Mouse (Mus musculus): ENCODE measurements around the gene St3gal6. TPM values are rescaled to one million over a fixed set of nuclear protein-coding genes. Genes with fewer than 3 reads are reported as not detected.

The St3gal6 gene
- polyA plus RNA-seq, 1 experiment from 2014 or later = 43.5 TPM

DNA sequence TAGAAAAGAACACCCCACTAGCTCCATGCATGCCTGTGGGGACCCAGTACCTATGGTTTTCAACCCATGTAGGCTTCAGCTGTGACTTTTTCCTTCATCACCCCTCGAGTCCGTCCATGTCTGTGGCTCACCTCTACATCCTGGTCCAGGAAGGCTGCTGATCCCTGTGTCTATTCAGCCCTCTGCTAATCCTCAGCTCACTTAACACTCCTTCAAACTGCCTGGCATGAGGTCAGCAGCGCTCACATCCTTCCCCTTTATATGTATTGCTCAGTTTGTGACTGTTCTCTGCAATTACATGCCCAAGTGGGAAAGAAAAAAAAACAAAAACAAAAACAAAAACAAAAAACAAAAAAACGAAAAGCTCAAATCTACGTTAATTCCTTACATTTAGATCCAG, 24.4 kb downstream of the St3gal6 start:
- DNase-seq = no peak
- peaks cover 81% of the 10 kb centered on the region for H3K4me1 ChIP-seq (replicated peaks)
- H3K4me3 ChIP-seq (replicated peaks) = no peak overlapping the region
- ATAC-seq (ENCODE audit: low read depth) = no peak
- H3K9ac ChIP-seq = peak overlapping the region; percentile 57
- H3K27me3 ChIP-seq = no peaks in the 10 kb centered on the region
- peaks cover 22% of the 10 kb centered on the region for H3K36me3 ChIP-seq
- peak overlapping the region; percentile 98 for H3K27ac ChIP-seq
- 69% methylated on average over 5 of the region's 5 CpGs for WGBS (ENCODE audit: insufficient replicate concordance)
- no peaks in the 10 kb centered on the region for H3K9me3 ChIP-seq (replicated peaks)
- H3K4me2 ChIP-seq = no peak overlapping the region

DNA sequence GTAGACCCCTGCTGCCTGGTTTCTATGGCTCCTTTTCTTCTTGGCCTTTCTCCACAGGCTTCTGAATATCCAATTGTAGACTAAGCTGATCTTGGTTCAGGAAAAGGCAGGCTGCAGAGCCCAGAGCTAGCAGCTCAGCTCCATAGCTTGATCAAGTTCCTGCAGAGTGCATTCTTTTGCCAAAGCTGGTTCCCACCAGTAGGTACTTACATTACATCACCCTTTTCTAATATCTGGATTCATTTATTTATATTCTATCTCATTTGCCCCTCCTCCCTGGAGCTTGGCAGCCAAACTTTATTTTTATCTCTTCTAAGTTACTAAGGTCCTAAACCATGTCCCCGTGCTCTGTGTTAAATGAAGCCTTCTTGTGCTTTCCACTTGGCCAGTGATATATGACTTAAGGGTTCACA, 24.9 kb downstream of the St3gal6 start:
- peak overlapping the region; percentile 57 for H3K9ac ChIP-seq
- DNase-seq = no peak
- no peaks in the 10 kb centered on the region for H3K27me3 ChIP-seq

DNA sequence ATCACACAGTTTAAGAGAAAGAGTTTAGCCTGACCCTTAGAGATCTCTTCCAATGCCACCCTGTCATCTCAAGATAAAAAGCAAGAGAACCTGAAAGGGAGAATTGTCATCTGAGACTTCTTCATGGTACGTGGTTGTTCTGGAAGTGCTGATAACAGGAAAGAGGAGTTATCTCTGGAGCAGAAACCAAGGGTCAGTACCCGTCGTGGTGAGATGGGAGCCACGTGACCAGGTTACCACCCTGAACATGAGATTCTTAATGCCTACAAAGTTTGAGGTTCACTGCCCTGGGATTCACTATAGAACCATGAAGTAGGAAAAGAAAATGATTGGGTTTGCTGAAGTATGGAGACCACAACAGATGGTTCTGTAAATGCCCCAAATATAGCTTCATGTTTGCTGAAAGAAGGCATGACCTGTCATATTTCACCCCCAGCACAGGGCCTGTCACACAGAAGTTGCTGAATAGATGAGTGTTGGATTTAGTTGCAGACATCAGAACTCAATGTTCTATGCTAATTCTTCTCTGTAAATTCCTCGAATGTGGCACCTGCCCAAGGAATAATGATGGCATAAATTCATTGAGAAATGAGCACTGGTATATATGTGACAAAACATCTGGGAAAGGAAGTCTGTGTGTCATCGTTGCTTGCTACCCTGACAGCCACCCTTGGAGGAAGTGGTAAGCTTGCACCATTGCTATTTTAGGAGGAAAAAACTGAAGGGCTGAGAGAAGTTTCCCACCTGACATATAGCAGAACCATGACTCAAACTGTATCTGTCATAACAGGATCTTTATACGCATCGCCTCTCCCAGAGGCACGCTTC, 25.9 kb downstream of the St3gal6 start:
- DNase-seq (peak; percentile 82), ATAC-seq (ENCODE audit: low read depth) (peak; percentile 93)
- H3K9me3 ChIP-seq (replicated peaks) = no peaks in the 10 kb centered on the region
- peak overlapping the region; percentile 18; the same call in 1 of the 2 replicates for H3K4me3 ChIP-seq (replicated peaks)
- WGBS (ENCODE audit: insufficient replicate concordance) = 19% methylated on average over 9 of the region's 9 CpGs
- peak overlapping the region; percentile 58 for H3K4me2 ChIP-seq
- H3K27me3 ChIP-seq = no peaks in the 10 kb centered on the region
- H3K9ac ChIP-seq = peak overlapping the region; percentile 66
- H3K36me3 ChIP-seq = peaks cover 22% of the 10 kb centered on the region
- H3K27ac ChIP-seq = peak overlapping the region; percentile 98
- H3K4me1 ChIP-seq (replicated peaks) = peaks cover 79% of the 10 kb centered on the region

More for the DNA sequence above, 24.9 kb downstream of the St3gal6 start:
- no peak overlapping the region for H3K4me3 ChIP-seq (replicated peaks)
- WGBS (ENCODE audit: insufficient replicate concordance) = 15% methylated on average over 1 of the region's 1 CpGs
- no peaks in the 10 kb centered on the region for H3K9me3 ChIP-seq (replicated peaks)
- H3K4me2 ChIP-seq = no peak overlapping the region
- peaks cover 84% of the 10 kb centered on the region for H3K4me1 ChIP-seq (replicated peaks)
- H3K27ac ChIP-seq = peak overlapping the region; percentile 98
- no peak for ATAC-seq (ENCODE audit: low read depth)
- H3K36me3 ChIP-seq = peaks cover 22% of the 10 kb centered on the region

DNA sequence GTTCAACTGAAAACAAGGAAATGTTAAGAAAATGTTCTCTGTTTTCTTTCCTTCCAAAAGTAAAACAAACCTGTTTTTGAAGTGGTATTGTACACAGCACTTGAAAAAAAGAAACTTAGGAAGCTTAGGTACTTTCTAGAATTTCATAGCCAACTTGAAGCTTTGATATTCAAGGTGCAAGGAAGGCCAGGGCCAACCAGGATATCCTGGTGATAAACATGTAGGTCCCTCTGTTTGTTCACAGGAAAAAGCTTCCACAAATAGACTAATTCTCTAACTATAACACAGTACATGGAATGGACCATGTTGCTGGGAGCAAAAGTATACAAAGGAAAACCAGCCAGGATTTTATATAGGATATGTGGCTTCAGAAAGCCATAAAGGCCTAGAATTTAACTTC, 27.3 kb downstream of the St3gal6 start:
- Histone ChIP-seq H3K4me3 (replicated peaks) (no peak overlapping the region), H3K27ac (peak overlapping the region; percentile 98), H3K9ac (peak overlapping the region; percentile 66), H3K36me3 (peaks cover 32% of the 10 kb centered on the region), H3K4me1 (replicated peaks) (peaks cover 66% of the 10 kb centered on the region), H3K27me3 (no peaks in the 10 kb centered on the region), H3K4me2 (peak overlapping the region; percentile 58), H3K9me3 (replicated peaks) (no peaks in the 10 kb centered on the region)
- no peak for DNase-seq
- no peak for ATAC-seq (ENCODE audit: low read depth)

DNA sequence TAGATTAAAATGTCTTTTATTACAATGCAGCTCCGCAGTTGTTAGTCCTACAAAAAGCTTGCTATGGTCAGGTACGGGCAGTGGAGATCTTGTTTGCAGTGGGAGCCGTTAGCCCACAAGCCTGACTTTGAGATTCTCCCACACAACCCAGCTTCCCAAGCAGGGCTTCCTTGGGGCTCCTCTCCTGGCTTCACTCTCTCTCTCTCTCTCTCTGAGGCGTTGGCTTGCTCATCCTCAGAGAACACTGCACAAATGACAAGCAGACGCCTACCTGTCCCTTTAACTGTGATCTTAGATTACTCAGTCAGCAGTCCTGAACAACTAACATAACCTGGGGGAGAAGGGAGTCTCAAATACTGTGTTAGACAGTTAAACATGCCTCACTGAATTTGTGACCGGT, 36.2 kb downstream of the St3gal6 start:
- Histone ChIP-seq H3K4me2 (no peak overlapping the region), H3K4me1 (replicated peaks) (0 out of 2 replicates have a peak, but pooled peaks cover 3% of the 10 kb centered on the region), H3K4me3 (replicated peaks) (no peak overlapping the region), H3K27ac (no peak overlapping the region), H3K27me3 (no peaks in the 10 kb centered on the region), H3K36me3 (peaks cover 81% of the 10 kb centered on the region), H3K9me3 (replicated peaks) (no peaks in the 10 kb centered on the region), H3K9ac (no peak overlapping the region)
- DNase-seq (no peak), ATAC-seq (ENCODE audit: low read depth) (no peak)
- WGBS (ENCODE audit: insufficient replicate concordance) = 78% methylated on average over 6 of the region's 6 CpGs

DNA sequence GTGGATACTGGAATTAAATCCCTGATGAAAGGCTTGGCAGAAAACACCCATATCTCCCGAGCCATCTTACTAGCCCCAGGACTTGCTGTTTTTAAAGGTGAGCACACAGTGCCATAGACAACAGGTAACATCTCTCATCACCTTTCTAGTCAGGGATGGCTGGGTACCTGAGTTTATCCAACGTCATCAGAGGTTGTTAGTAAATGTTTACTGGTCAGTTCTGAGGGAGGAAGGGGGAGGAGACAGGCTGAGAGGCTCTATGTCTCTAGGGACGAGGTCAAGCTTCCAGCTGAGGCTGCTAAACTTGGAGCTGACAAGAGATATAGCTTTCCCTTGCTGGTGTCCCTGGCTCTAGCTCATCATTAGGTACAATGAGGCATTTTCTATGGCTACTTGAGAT, 41.7 kb downstream of the St3gal6 start:
- no peaks in the 10 kb centered on the region for H3K27me3 ChIP-seq
- no peak overlapping the region for H3K4me2 ChIP-seq
- no peak overlapping the region for H3K9ac ChIP-seq
- DNase-seq (no peak), ATAC-seq (ENCODE audit: low read depth) (no peak)
- 51% methylated on average over 3 of the region's 3 CpGs for WGBS (ENCODE audit: insufficient replicate concordance)
- 0 out of 2 replicates have a peak, but pooled peaks cover 18% of the 10 kb centered on the region for H3K4me1 ChIP-seq (replicated peaks)
- H3K9me3 ChIP-seq (replicated peaks) = no peaks in the 10 kb centered on the region; the same call in 1 of the 2 replicates
- peaks cover 84% of the 10 kb centered on the region for H3K36me3 ChIP-seq
- H3K27ac ChIP-seq = no peak overlapping the region
- no peak overlapping the region for H3K4me3 ChIP-seq (replicated peaks)

DNA sequence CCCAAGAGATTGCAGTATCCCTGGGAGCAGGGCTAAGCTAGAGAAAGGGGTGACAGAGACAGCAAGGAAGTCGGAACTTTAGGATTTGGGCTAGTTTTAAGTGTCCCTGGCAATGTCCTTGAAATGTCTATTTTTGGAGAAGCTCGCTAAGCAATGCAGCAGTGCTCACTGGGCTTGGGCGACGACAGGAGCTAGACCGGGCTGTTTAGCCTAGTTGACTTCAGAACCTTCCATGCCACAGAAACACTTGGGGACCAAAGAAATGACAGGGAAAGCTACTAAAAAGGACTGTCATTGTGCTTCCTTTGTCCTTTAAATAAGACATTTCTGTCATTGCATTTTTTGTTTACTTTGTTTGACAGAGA, 42.2 kb downstream of the St3gal6 start:
- Histone ChIP-seq H3K4me1 (replicated peaks) (0 out of 2 replicates have a peak, but pooled peaks cover 18% of the 10 kb centered on the region), H3K9me3 (replicated peaks) (no peaks in the 10 kb centered on the region; the same call in 1 of the 2 replicates), H3K36me3 (peaks cover 80% of the 10 kb centered on the region), H3K4me3 (replicated peaks) (no peak overlapping the region), H3K27ac (no peak overlapping the region), H3K4me2 (no peak overlapping the region), H3K9ac (no peak overlapping the region), H3K27me3 (no peaks in the 10 kb centered on the region)
- ATAC-seq (ENCODE audit: low read depth) = no peak
- 66% methylated on average over 5 of the region's 5 CpGs for WGBS (ENCODE audit: insufficient replicate concordance)
- DNase-seq = no peak

DNA sequence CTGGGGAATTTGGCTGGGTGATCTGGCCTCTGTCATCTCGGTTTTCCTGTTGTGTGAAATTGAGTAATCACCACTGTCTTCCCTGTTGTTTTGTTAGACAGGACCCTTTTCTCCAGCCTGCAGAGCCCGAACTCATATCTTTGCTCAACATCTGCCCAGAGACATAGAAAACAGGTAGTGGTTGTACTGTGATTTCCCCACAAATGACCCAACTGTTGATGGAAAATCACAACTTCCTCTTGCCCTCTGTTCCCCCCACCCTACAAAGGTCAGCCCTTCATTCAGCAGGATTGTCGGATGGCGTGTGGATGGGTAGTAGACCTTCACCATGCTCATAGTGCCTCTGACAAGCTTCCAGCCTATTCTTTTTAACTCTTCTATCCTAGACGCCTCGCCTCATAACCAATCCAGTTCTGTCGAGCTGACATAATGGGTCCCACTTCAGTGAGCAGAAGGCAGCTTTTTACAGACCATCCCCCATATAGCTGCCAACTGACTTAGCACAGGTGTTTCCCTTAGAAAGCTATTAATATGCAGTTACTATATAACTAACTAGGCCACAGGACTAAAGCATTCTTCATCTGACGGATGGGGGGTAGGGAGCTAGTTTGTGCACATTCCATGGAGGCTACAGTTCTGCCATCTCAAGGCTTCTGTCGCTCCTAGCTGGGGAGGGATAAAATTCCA, 42.7 kb downstream of the St3gal6 start:
- Histone ChIP-seq H3K9ac (no peak overlapping the region), H3K4me3 (replicated peaks) (no peak overlapping the region), H3K9me3 (replicated peaks) (no peaks in the 10 kb centered on the region; the same call in 1 of the 2 replicates), H3K36me3 (peaks cover 78% of the 10 kb centered on the region), H3K4me1 (replicated peaks) (peaks cover 21% of the 10 kb centered on the region; the same call in 1 of the 2 replicates), H3K27me3 (no peaks in the 10 kb centered on the region), H3K4me2 (no peak overlapping the region), H3K27ac (no peak overlapping the region)
- no peak for DNase-seq
- ATAC-seq (ENCODE audit: low read depth) = no peak; the same call in 1 of the 2 replicates
- 57% methylated on average over 9 of the region's 9 CpGs for WGBS (ENCODE audit: insufficient replicate concordance)

DNA sequence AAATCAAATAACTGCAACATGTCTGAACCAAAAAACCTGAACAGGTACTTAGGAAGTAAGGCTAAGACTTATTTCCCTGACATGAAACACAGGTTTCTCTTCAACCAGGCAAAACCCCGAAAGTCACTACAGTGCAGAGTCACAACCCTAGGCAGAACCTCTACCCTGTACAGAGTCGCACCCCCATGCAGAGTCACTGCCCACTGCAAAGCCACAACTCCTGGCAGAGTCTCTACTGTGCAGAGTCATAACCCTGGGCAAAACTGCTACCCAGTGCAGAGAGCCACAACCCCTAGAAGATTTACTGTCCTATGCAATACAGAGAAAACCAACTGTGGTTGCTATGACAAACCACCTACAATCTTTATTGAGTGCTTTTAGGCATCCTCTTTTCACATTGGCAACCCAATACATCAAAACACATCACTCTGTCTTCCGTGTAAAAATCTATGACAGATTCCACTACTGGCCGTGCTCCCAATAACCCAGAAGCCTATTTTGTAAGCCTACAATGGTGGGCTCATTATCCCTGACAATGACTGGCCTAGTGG, 44.1 kb downstream of the St3gal6 start:
- Histone ChIP-seq H3K9ac (no peak overlapping the region), H3K4me2 (no peak overlapping the region), H3K27me3 (no peaks in the 10 kb centered on the region), H3K4me1 (replicated peaks) (peaks cover 32% of the 10 kb centered on the region; the same call in 1 of the 2 replicates), H3K27ac (no peak overlapping the region), H3K36me3 (peaks cover 82% of the 10 kb centered on the region), H3K9me3 (replicated peaks) (no peaks in the 10 kb centered on the region; the same call in 1 of the 2 replicates), H3K4me3 (replicated peaks) (no peak overlapping the region)
- ATAC-seq (ENCODE audit: low read depth) (peak; percentile 39; the same call in 1 of the 2 replicates), DNase-seq (no peak)
- WGBS (ENCODE audit: insufficient replicate concordance) = 77% methylated on average over 4 of the region's 4 CpGs

DNA sequence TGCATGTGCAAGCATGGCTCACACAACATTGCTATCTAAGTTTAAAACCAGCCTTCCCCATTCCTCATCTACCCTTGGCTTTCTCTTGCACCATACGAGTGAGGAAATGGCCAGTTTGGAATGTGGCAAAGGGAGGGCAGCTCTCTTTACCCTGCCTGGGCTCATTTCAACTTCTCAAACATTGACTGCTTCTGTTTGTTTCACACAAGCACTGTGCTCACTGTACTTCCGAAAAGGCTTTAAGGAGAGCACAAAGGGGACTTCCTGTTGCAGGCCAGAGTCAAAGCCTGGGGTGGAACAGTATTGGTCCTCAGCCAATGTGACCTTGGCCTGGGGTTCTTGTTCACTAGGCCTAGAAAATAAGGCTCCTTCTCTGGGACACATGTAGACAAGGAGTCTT, 47.7 kb downstream of the St3gal6 start:
- Histone ChIP-seq H3K4me3 (replicated peaks) (no peak overlapping the region), H3K4me2 (no peak overlapping the region), H3K9ac (no peak overlapping the region), H3K27ac (peak overlapping the region; percentile 67), H3K4me1 (replicated peaks) (peaks cover 30% of the 10 kb centered on the region), H3K9me3 (replicated peaks) (no peaks in the 10 kb centered on the region; the same call in 1 of the 2 replicates), H3K27me3 (no peaks in the 10 kb centered on the region), H3K36me3 (peaks cover 85% of the 10 kb centered on the region)
- ATAC-seq (ENCODE audit: low read depth) (peak; percentile 35; the same call in 1 of the 2 replicates), DNase-seq (no peak)
- 66% methylated on average over 2 of the region's 2 CpGs for WGBS (ENCODE audit: insufficient replicate concordance)

DNA sequence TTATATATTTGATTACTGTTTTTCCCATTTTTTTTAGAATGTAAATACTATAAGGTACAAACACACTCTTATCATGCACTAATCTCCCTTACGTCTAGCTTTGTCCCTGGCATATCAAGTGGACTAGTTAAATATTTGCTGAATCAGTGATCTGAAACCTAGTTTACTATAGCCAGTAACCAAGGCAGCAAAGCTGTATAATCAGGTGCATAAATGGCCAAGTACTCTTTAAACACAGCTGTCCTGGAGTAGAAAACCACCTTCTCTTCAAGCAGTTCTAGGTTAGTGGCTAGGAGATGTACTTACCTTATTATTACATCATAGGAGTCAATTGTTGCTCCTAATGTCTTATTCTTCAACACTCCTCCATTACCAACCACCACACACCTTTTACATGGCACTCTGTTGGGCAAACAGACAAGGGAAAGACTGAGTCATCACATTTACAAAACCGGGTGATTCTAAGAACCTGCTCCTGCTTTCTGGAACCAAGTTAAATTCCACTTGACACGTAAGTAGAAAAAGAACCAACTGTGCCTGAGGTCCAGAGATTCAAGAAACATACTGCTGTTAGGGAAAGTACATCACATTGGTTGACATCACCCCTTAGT, 48.4 kb downstream of the St3gal6 start:
- H3K27me3 ChIP-seq = no peaks in the 10 kb centered on the region
- no peak overlapping the region for H3K4me2 ChIP-seq
- peaks cover 84% of the 10 kb centered on the region for H3K36me3 ChIP-seq
- no peak overlapping the region for H3K27ac ChIP-seq
- H3K4me3 ChIP-seq (replicated peaks) = no peak overlapping the region
- ATAC-seq (ENCODE audit: low read depth) = no peak
- no peaks in the 10 kb centered on the region; the same call in 1 of the 2 replicates for H3K9me3 ChIP-seq (replicated peaks)
- no peak for DNase-seq
- 73% methylated on average over 3 of the region's 3 CpGs for WGBS (ENCODE audit: insufficient replicate concordance)
- H3K4me1 ChIP-seq (replicated peaks) = peaks cover 31% of the 10 kb centered on the region
- H3K9ac ChIP-seq = no peak overlapping the region
